Mouse (Mus musculus) kidney, postnatal 0 days (tissue): ENCODE results near the gene Rapgef4. TPM values are rescaled to one million over a fixed set of nuclear protein-coding genes. Genes with fewer than 3 reads are reported as not detected.
A peak's percentile ranks its signal among the peaks of the same experiment; 100 is the strongest.

Experiments used
- ATAC-seq: fragments of 200-750 bp; cut with Nextera tagmentation; replicated peaks from 2 replicates; pipeline ENCODE4 v1.8.0; 2017; ENCODE audit warnings: low read depth, moderate number of reproducible peaks, moderate TSS enrichment, moderate library complexity; ENCODE audit not compliant: low FRiP score
- DNase-seq: peaks from one replicate; pipeline ENCODE4 v3.0.0-alpha.2; 2016; ENCODE audit warnings: low spot score
- H3K27ac ChIP-seq: fragments of 300-500 bp; sonication (generic); 2 replicates; pipeline ENCODE4 v1.5.1; 2014; ENCODE audit warnings: mild to moderate bottlenecking
- H3K27me3 ChIP-seq: fragments of 300-500 bp; sonication (generic); 2 replicates; pipeline ENCODE4 v1.6.1; 2014; ENCODE audit warnings: low read length, mixed read lengths; ENCODE audit not compliant: insufficient read depth
- H3K36me3 ChIP-seq: fragments of 300-500 bp; sonication (generic); 2 replicates; pipeline ENCODE4 v1.6.1; 2014; ENCODE audit warnings: low read length, mixed read lengths; ENCODE audit not compliant: insufficient read depth
- H3K4me1 ChIP-seq: fragments of 300-500 bp; sonication (generic); replicated peaks from 2 replicates; pipeline ENCODE4 v1.6.1; 2014; ENCODE audit warnings: antibody characterized with exemption, low read length, mixed read lengths; ENCODE audit not compliant: insufficient read depth
- H3K4me2 ChIP-seq: fragments of 300-500 bp; sonication (generic); 2 replicates; pipeline ENCODE4 v1.6.1; 2014; ENCODE audit warnings: mild to moderate bottlenecking, low read length, moderate library complexity, mixed read lengths
- H3K4me3 ChIP-seq: fragments of 300-500 bp; sonication (generic); replicated peaks from 2 replicates; pipeline ENCODE4 v1.5.1; 2014; ENCODE audit warnings: low read depth, low read length
- H3K9ac ChIP-seq: fragments of 300-500 bp; sonication (generic); 2 replicates; pipeline ENCODE4 v1.6.1; 2014; ENCODE audit warnings: low read depth, low read length
- H3K9me3 ChIP-seq: fragments of 300-500 bp; sonication (generic); replicated peaks from 2 replicates; pipeline ENCODE4 v1.6.1; 2016; ENCODE audit warnings: low read length, inconsistent platforms, mixed read lengths
- CTCF ChIP-seq: IDR thresholded peaks from 2 replicates; pipeline ENCODE4 v1.5.1; 2016; ENCODE audit warnings: antibody characterized with exemption, low read depth, mild to moderate bottlenecking, moderate library complexity
- WGBS: fragments of 180-500 bp; shearing (Covaris S2); extraction: QIAGEN DNeasy Blood & Tissue Kit; methylation state at CpG from one replicate; pipeline ENCODE4 v1.1.7; 2014; 5-methylcytosine and 5-hydroxymethylcytosine counted together
- polyA plus RNA-seq: library from polyadenylated mRNA; unstranded; fragments of >200 nt; fragmentation: Nextera tagmentation; extraction: Ambion mirVana; gene quantifications from 2 replicates; pipeline ENCODE4 v1.2.1, GENCODE M21; 2015

The Rapgef4 gene
- polyA plus RNA-seq, 1 experiment from 2014 or later, result 4.6 TPM

- Histone ChIP-seq H3K4me1 (no peaks in the 10 kb centered on the region), H3K9me3 (no peaks in the 10 kb centered on the region), H3K9ac (no peak overlapping the region), H3K4me3 (no peak overlapping the region), H3K4me2 (no peak overlapping the region), H3K36me3 (no peaks in the 10 kb centered on the region), H3K27ac (no peak overlapping the region), H3K27me3 (no peaks in the 10 kb centered on the region)
- DNase-seq (no peak), ATAC-seq (no peak)
- WGBS, result 85% methylated on average over 9 of the region's 9 CpGs
- no peak for TF ChIP-seq CTCF
Observed at GRCm38 (mm10) chr2:72151792-72152554, 170.9 kb downstream of the Rapgef4 start.

GRCm38 (mm10) chr2:72152746-72153145 is 171.7 kb downstream of the Rapgef4 start:
- ATAC-seq (no peak), DNase-seq (no peak)
- Histone ChIP-seq H3K4me1 (no peaks in the 10 kb centered on the region), H3K4me3 (no peak overlapping the region), H3K4me2 (no peak overlapping the region), H3K9me3 (no peaks in the 10 kb centered on the region), H3K9ac (no peak overlapping the region), H3K27ac (no peak overlapping the region), H3K36me3 (no peaks in the 10 kb centered on the region), H3K27me3 (no peaks in the 10 kb centered on the region)
- no peak for TF ChIP-seq CTCF
- 97% methylated on average over 2 of the region's 2 CpGs for WGBS

GRCm38 (mm10) chr2:72153851-72154250 is 172.8 kb downstream of the Rapgef4 start:
- H3K36me3 ChIP-seq, result no peaks in the 10 kb centered on the region
- H3K9me3 ChIP-seq, result no peaks in the 10 kb centered on the region
- WGBS, result 62% methylated on average over 1 of the region's 1 CpGs
- no peaks in the 10 kb centered on the region for H3K27me3 ChIP-seq
- no peak overlapping the region for H3K9ac ChIP-seq
- H3K27ac ChIP-seq, result no peak overlapping the region
- TF ChIP-seq CTCF, result no peak
- ATAC-seq (no peak), DNase-seq (no peak)
- H3K4me2 ChIP-seq, result no peak overlapping the region
- no peak overlapping the region for H3K4me3 ChIP-seq
- H3K4me1 ChIP-seq, result no peaks in the 10 kb centered on the region

GRCm38 (mm10) chr2:72155102-72155773 is 174.2 kb downstream of the Rapgef4 start:
- 44% methylated on average over 8 of the region's 8 CpGs for WGBS

GRCm38 (mm10) chr2:72156484-72156883 is 175.4 kb downstream of the Rapgef4 start:
- no peaks in the 10 kb centered on the region for H3K27me3 ChIP-seq

More at GRCm38 (mm10) chr2:72155102-72155773, 174.2 kb downstream of the Rapgef4 start:
- Histone ChIP-seq H3K27ac (no peak overlapping the region), H3K27me3 (no peaks in the 10 kb centered on the region), H3K36me3 (no peaks in the 10 kb centered on the region), H3K4me1 (0 out of 2 replicates have a peak, but pooled peaks cover 3% of the 10 kb centered on the region), H3K4me3 (no peak overlapping the region), H3K4me2 (no peak overlapping the region), H3K9ac (no peak overlapping the region), H3K9me3 (no peaks in the 10 kb centered on the region)
- TF ChIP-seq CTCF, result no peak
- ATAC-seq (no peak), DNase-seq (no peak)

GRCm38 (mm10) chr2:72157561-72157960 is 176.5 kb downstream of the Rapgef4 start:
- DNase-seq, result peak; percentile 49

More at GRCm38 (mm10) chr2:72156484-72156883, 175.4 kb downstream of the Rapgef4 start:
- no peak overlapping the region for H3K4me2 ChIP-seq
- no peak overlapping the region for H3K9ac ChIP-seq
- 0 out of 2 replicates have a peak, but pooled peaks cover 3% of the 10 kb centered on the region for H3K4me1 ChIP-seq
- H3K27ac ChIP-seq, result no peak overlapping the region
- TF ChIP-seq CTCF, result no peak
- ATAC-seq, result no peak
- no peak for DNase-seq
- H3K4me3 ChIP-seq, result no peak overlapping the region
- no peaks in the 10 kb centered on the region for H3K9me3 ChIP-seq
- 82% methylated on average over 5 of the region's 5 CpGs for WGBS
- no peaks in the 10 kb centered on the region for H3K36me3 ChIP-seq

More at GRCm38 (mm10) chr2:72157561-72157960, 176.5 kb downstream of the Rapgef4 start:
- H3K27ac ChIP-seq, result no peak overlapping the region
- no peaks in the 10 kb centered on the region for H3K9me3 ChIP-seq
- no peaks in the 10 kb centered on the region for H3K36me3 ChIP-seq
- H3K9ac ChIP-seq, result no peak overlapping the region
- TF ChIP-seq CTCF, result no peak
- WGBS, result 36% methylated on average over 9 of the region's 9 CpGs
- H3K4me2 ChIP-seq, result no peak overlapping the region
- H3K27me3 ChIP-seq, result no peaks in the 10 kb centered on the region
- no peak overlapping the region for H3K4me3 ChIP-seq
- 0 out of 2 replicates have a peak, but pooled peaks cover 3% of the 10 kb centered on the region for H3K4me1 ChIP-seq
- ATAC-seq, result no peak; the same call in 1 of the 2 replicates
